Mouse (Mus musculus) gastrocnemius, postnatal 36 days (tissue): ENCODE measurements around the gene Pi16. TPM values are rescaled to one million over a fixed set of nuclear protein-coding genes. Genes with fewer than 3 reads are reported as not detected.
A peak's percentile ranks its signal among the peaks of the same experiment; 100 is the strongest.

Source experiments
- DNase-seq, 2 experiments: peaks; one replicate each; pipeline ENCODE4 v3.0.0; 2022
- intact Hi-C: fragments of 180-260 bp; cut with DNase I; formaldehyde crosslinking; loops from one replicate; pipeline ENCODE4 v1.15.1; 2025
- total RNA-seq, 2 experiments: library from RNA; stranded (reverse); gene quantifications; 2 replicates each; pipeline ENCODE4 v1.2.3; 2021

Gene Pi16
- total RNA-seq, 2 experiments from 2014 or later: 16.1 to 29.8 TPM

- no peak for DNase-seq
- intact Hi-C loops: no loop called here
Observed at GRCm38 (mm10) chr17:29302149-29302548, 15.3 kb upstream of the Pi16 start.

GRCm38 (mm10) chr17:29303087-29303486 is 14.4 kb upstream of the Pi16 start:
- no peak for DNase-seq
- intact Hi-C loops: no loop called here

- DNase-seq: no peak
- intact Hi-C loops: no loop called here
Observed at GRCm38 (mm10) chr17:29303856-29304255, 13.6 kb upstream of the Pi16 start.

- peak in 1 of 2 experiments; percentile 46 for DNase-seq
- intact Hi-C loops: no loop called here
Observed at GRCm38 (mm10) chr17:29304376-29305057, 13.0 kb upstream of the Pi16 start.

GRCm38 (mm10) chr17:29305058-29305806 is 12.2 kb upstream of the Pi16 start:
- intact Hi-C loops: no loop called here
- peak in 1 of 2 experiments; percentile 55 for DNase-seq

- DNase-seq: no peak
- intact Hi-C loops: no loop called here
Observed at GRCm38 (mm10) chr17:29305871-29306270, 11.6 kb upstream of the Pi16 start.

GRCm38 (mm10) chr17:29310056-29310623 is 7.3 kb upstream of the Pi16 start:
- intact Hi-C loops: no loop called here
- no peak for DNase-seq

GRCm38 (mm10) chr17:29311602-29312001 is 5.9 kb upstream of the Pi16 start:
- no peak for DNase-seq
- intact Hi-C loops: no loop called here

- intact Hi-C loops: no loop called here
- DNase-seq: no peak
Observed at GRCm38 (mm10) chr17:29312082-29312481, 5.4 kb upstream of the Pi16 start.

GRCm38 (mm10) chr17:29313300-29313699 is 4.2 kb upstream of the Pi16 start:
- intact Hi-C loops: no loop called here
- DNase-seq: no peak

- DNase-seq: no peak
- intact Hi-C loops: no loop called here
Observed at GRCm38 (mm10) chr17:29315672-29316465, 1.6 kb upstream of the Pi16 start.

- intact Hi-C loops: no loop called here
- DNase-seq: peak in 1 of 2 experiments; percentile 15
Observed at GRCm38 (mm10) chr17:29316891-29317290, 589 bp upstream of the Pi16 start.

- DNase-seq: peak in 1 of 2 experiments; percentile 23
- intact Hi-C loops: no loop called here
Observed at GRCm38 (mm10) chr17:29318731-29319250, 1.3 kb downstream of the Pi16 start.

- peak in 1 of 2 experiments; percentile 14 for DNase-seq
- intact Hi-C loops: no loop called here
Observed at GRCm38 (mm10) chr17:29319476-29319875, 2.0 kb downstream of the Pi16 start.

GRCm38 (mm10) chr17:29319881-29320639 is 2.6 kb downstream of the Pi16 start:
- DNase-seq: no peak
- intact Hi-C loops: loop anchor here (5.0 kb wide), 1 partner anchor 43 kb away; no protein-coding TSS in a partner anchor

- peak; percentile 5 to 11 for DNase-seq
- intact Hi-C loops: loop anchor here (5.0 kb wide), 1 partner anchor 45 kb away; no protein-coding TSS in a partner anchor
Observed at GRCm38 (mm10) chr17:29321765-29322602, 4.5 kb downstream of the Pi16 start.

GRCm38 (mm10) chr17:29322603-29322962 is 5.1 kb downstream of the Pi16 start:
- DNase-seq: peak; percentile 3 to 12
- intact Hi-C loops: loop anchor here (5.0 kb wide), 1 partner anchor 45 kb away; no protein-coding TSS in a partner anchor

- no peak for DNase-seq
- intact Hi-C loops: loop anchor here (5.0 kb wide), 1 partner anchor 46 kb away; no protein-coding TSS in a partner anchor
Observed at GRCm38 (mm10) chr17:29323625-29324024, 6.1 kb downstream of the Pi16 start.

GRCm38 (mm10) chr17:29325831-29326230 is 8.4 kb downstream of the Pi16 start:
- intact Hi-C loops: loop anchor here (5.0 kb wide), 1 partner anchor 59 kb away; the partner anchor contains the start of gene BC004004
- peak in 1 of 2 experiments; percentile 10 for DNase-seq
